Mouse (Mus musculus) splenic B cell, adult 2 months (primary cell): Measurements from ENCODE around the gene Popdc2.

ENCODE experiments used
- DNase-seq: peaks from one replicate; pipeline ENCODE4 v3.0.0-alpha.2; 2011; ENCODE audit warnings: low read depth, low spot score
- H3K27me3 ChIP-seq: 2 replicates; pipeline ENCODE4 v1.6.1; 2012; ENCODE audit warnings: mild to moderate bottlenecking, low read length, moderate library complexity, mixed read lengths; ENCODE audit not compliant: control insufficient read depth, poor library complexity, insufficient read depth, severe bottlenecking
- H3K36me3 ChIP-seq: 2 replicates; pipeline ENCODE4 v1.6.1; 2012; ENCODE audit warnings: mild to moderate bottlenecking, low read length, moderate library complexity, mixed read lengths; ENCODE audit not compliant: control insufficient read depth, poor library complexity, insufficient read depth, severe bottlenecking

Gene Popdc2

DNA sequence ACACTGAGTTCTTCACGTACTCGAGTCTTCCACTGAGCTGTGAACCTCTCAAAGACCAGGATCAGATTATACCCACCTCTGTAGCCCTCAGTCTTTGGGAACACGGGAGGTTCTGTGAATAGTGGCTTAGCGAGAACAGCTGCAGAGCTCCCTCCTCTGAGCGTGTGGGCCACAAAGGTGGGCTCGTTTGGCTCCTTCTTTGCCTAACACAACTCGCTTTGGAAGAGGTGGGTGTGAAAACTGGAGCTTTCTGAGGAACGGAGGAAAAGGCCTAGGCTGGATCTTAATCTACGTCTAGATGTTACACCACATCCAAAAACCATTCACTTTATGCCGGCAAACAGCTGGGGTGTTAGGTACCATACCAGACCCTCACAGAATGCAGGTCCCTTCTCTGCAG, 3.4 kb downstream of the Popdc2 start:
- DNase-seq = no peak
- no peaks in the 10 kb centered on the region for H3K27me3 ChIP-seq
- H3K36me3 ChIP-seq = no peaks in the 10 kb centered on the region

DNA sequence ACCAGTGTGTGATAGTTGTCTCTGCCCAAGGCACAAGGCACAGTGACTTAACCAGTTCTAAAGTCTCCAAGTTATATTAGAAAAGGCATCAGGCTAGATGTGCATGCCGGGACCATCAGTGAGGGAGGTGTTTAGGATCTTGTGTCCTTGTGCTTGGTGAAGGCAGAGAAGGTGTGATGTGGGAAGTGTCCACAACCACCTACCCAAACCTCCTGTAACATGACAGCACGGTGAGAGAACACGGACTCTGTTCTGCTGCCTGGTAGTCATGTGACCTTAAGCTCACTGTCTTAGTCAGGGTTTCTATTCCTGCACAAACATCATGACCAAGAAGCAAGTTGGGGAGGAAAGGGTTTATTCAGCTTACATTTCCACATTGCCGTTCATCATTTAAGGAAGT, 4.2 kb downstream of the Popdc2 start:
- H3K27me3 ChIP-seq = no peaks in the 10 kb centered on the region
- DNase-seq = no peak
- H3K36me3 ChIP-seq = no peaks in the 10 kb centered on the region

DNA sequence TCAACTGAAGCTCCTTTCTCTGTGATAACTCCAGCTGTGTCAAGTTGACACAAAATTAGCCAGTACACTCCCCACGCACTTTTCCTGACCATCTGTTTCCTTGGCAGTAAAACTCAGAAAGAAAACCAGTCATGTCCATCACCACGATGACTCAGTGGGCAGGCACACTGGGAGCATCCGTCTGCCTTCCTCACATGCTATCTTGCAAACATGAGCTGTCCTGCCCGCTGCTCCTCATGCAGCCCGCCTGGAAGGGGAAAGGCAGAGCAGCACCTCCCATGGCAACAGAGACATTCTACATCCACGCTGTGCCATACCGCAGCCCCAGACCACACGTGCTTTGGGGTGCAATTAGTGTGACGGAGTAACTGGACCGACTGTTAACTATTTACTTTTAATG, 6.3 kb downstream of the Popdc2 start:
- Histone ChIP-seq H3K36me3 (no peaks in the 10 kb centered on the region), H3K27me3 (no peaks in the 10 kb centered on the region)
- DNase-seq = no peak

DNA sequence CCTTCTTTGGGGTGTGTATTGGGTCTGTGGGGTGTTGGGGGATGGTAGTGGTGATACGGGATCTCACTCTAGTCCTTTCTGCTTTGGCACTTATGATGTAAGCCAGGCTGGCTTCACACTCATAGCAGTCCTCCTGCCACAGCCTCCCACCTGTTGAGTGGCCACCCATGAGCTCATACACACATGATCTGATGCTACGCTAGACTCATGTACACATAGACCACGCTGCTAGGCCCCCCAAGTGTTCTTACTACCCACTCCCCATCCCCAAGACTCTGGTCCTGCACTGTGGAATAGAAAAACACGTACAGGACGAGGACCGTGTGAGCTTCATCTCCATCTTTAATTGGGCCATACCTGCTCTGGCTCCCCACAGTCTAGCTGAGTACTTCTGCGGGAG, 7.0 kb downstream of the Popdc2 start:
- Histone ChIP-seq H3K27me3 (no peaks in the 10 kb centered on the region), H3K36me3 (no peaks in the 10 kb centered on the region)
- no peak for DNase-seq

DNA sequence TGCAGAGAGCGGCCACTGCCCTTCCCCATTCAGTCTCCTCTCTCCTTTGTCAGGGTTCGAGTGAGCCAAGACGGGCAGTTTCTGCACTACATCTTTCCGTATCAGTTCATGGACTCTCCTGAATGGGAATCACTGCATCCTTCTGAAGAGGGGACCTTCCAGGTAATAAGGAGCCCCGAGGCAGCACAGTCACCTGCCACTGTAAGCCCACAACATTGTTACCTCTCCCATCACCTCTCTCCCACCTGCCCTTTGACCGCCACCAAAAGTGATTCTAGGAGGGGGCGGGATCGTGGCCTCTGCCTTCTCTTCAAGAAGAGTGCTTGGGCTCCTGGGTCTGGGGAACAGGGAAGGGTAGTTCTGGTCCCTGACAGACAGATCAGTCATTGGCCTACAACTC, 7.4 kb downstream of the Popdc2 start:
- no peak for DNase-seq
- Histone ChIP-seq H3K27me3 (no peaks in the 10 kb centered on the region), H3K36me3 (no peaks in the 10 kb centered on the region)

DNA sequence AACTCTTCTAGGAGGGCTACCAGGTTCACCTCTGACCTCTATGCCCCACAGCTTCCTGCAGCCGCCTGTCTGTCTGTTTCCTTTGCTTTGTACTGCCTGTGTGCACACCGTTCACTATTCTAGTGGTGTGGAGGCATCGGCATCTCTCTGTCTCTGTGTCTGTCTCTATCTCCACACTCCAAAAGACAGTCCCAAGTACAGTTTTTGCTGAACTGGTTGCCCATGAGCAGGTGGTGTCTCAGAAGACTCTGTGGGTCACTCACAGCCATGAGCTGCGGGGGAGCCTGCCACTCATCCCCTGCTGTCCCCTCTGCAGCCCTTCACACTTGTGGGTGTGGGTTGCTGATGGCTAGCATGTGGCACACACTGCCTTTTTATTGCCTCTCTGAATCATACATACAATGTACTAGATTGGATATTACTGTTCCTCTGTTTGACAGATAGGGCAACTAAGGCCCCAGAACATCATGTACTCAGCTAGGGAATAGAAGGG, 8.0 kb downstream of the Popdc2 start:
- Histone ChIP-seq H3K36me3 (no peaks in the 10 kb centered on the region), H3K27me3 (no peaks in the 10 kb centered on the region)
- no peak for DNase-seq

DNA sequence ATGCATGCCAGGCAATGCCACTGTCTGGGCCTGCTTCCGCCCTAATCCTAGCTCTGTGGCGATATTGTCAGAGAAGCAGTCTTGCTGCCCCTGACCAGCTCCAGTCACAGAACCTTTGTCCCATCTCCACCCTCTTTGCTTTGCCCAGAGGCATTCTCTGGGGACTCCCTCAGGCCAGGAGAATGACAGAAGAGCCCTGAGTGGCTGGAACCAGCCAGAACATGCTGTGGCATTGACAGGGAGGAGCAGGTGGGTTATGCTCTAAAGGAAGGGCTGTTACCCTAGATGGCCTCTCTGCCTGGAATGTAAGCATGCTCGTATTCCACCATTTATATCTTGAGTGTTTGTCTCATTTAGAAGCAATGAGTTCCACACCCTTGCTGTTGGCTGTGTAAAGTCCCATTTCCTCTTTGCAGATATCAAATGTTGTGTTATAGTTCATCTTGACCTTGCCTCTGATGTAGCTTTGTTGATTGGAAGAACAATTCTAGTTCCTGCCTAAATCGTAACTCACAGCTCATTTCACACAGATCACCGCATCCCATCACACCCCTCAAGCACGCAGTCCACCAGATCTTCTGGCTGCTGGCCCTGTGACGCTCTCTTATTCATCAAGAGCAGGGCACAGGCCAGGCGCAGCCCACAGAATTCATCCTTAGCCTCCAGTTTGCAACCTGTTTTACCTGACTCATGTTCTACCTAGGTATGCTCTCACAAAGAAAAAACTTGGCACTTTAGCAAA, 8.8 kb downstream of the Popdc2 start:
- Histone ChIP-seq H3K27me3 (no peaks in the 10 kb centered on the region), H3K36me3 (no peaks in the 10 kb centered on the region)
- no peak for DNase-seq

DNA sequence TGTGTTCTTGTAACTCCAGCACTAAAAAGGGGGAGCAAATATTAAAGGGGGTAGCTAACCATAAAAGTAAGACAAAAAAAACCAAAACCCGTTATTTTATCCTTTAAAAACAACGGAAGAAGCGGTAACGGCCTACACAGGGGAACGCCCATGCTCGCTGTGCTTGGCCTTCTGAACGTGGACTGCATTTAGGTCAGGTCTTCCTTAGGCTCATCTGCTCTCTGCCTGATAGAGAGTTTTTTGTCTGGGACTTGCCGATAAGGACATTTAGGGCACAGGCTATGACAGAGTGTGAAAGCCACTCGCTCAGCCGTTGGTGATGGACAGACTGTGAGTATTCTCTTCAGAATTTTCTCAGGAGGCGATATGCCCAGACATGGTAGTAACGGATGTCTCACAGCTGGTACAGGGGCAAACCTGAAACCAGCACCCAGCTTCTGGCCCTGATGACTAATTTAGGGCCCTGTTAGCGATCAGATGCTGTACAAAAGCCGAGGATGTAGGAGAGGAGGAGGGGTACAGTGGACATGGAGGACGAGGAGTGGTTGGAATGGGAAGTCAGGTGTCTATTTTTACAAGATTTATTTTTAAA, 9.8 kb downstream of the Popdc2 start:
- DNase-seq = no peak
- no peaks in the 10 kb centered on the region for H3K36me3 ChIP-seq
- H3K27me3 ChIP-seq = no peaks in the 10 kb centered on the region

DNA sequence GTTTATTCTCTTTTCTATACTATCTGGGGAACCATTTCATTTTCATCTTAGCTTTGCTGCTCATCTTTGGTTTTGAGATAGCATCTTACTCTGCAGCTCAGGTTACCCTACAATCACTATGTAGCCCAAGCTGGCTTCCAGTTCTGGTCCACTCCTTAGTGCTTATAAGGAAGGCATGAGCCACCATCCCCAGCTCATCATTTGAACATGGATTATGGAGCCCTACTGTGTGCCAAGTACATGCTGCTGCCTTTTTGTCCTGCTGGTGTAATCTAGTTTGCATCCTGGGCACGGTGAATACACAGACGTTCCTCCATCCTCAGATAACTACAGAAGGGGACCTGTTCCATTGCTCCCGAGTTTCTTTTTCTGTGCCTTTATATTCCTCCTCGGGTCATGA, 10.9 kb downstream of the Popdc2 start:
- no peaks in the 10 kb centered on the region for H3K36me3 ChIP-seq
- DNase-seq = no peak
- no peaks in the 10 kb centered on the region for H3K27me3 ChIP-seq

DNA sequence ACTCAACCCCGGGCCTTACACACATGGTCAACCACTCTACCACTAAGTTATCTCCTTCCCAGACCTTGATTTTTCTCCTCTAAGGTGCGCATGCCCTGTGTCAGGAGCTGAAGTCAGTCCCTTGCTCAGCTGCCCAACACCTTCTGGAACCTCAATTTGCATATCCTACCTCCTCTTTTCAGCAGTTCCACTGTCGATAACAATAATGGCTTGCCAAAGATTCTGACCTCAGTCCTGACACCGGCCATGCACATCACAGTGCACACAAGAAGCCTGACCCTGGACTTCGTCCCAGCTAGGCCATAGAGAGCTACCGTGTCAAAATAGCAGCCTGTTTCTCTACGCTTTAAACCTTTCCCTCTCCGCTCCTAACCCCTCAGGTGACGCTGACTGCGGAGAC, 11.4 kb downstream of the Popdc2 start:
- no peak for DNase-seq
- no peaks in the 10 kb centered on the region for H3K27me3 ChIP-seq

DNA sequence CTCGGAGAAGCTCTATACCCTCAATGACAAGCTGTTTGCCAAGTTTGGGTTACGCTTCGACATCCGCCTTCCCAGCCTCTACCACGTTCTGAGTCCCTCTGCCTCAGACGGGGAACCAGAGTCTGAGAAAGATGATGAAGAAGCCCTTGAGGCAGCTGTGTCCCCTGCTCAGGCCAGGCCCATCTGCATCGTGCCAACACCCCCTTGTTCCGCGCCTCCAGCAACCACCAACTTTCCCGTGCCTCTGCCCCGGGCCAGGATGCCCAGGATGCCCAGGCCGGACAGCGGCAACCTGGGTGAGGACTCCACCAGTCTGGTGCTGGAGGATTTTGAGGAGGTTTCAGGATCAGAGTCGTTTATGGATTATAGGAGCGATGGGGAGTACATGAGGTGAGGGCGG, 11.9 kb downstream of the Popdc2 start:
- no peaks in the 10 kb centered on the region for H3K36me3 ChIP-seq
- H3K27me3 ChIP-seq = no peaks in the 10 kb centered on the region
- DNase-seq = no peak

More for the DNA sequence above, 11.4 kb downstream of the Popdc2 start:
- no peaks in the 10 kb centered on the region for H3K36me3 ChIP-seq

DNA sequence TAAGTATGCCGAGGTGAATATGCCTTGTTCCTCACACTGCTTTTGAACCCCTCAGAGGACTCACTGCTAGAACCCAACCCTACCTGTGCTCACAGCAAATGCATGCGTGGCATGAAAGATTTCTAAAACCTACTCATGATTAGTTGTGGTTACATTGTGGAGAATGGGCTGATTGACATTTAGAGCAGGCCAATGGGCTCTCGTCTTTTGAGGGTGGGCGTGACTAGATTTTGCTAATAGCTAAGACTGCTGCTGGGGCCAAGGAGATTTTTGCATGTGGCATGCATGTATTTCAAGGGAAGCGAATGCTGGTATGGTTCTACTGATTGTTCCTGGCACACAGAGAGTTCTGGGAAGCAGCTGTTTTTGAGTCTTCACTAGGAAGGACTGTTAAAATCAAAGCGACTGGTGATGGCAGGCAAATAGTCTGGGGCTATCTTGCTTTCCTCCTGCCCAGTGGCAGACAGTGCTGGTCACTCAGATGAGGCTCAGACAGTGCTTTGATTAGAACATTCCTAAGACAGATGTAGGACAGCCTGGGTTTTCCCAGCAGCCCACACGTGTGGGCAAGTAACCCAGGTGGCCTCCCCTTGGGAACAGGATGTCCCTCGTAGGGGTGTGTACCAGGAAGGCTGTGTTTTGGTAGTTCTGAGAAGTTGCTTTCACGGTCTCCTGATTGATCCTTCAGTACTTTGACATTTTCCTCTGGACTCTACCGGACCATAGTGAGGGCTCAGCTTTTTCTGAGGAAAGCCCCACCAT, 12.6 kb downstream of the Popdc2 start:
- no peaks in the 10 kb centered on the region for H3K36me3 ChIP-seq
- H3K27me3 ChIP-seq = no peaks in the 10 kb centered on the region
- DNase-seq = peak; percentile 36

DNA sequence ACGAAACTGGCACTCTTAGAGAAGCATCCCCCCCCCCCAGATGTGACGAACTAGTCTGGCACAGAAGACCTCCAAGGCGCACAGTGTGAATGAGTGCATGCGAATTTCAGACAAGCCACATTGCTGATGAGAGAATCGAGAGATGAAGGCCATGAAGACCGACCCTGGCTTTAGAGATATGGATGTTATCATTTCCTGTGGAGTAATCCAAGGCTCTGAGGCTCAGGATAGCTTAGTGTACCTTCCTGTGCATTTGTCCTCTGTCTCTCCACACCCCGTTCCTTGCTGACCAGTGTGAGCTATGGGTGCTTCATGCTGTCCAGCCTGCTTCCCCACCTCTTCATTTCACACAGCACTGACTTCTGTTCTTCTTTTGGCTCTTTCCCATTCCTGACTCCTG, 13.2 kb downstream of the Popdc2 start:
- no peak for DNase-seq
- Histone ChIP-seq H3K27me3 (no peaks in the 10 kb centered on the region), H3K36me3 (no peaks in the 10 kb centered on the region)

DNA sequence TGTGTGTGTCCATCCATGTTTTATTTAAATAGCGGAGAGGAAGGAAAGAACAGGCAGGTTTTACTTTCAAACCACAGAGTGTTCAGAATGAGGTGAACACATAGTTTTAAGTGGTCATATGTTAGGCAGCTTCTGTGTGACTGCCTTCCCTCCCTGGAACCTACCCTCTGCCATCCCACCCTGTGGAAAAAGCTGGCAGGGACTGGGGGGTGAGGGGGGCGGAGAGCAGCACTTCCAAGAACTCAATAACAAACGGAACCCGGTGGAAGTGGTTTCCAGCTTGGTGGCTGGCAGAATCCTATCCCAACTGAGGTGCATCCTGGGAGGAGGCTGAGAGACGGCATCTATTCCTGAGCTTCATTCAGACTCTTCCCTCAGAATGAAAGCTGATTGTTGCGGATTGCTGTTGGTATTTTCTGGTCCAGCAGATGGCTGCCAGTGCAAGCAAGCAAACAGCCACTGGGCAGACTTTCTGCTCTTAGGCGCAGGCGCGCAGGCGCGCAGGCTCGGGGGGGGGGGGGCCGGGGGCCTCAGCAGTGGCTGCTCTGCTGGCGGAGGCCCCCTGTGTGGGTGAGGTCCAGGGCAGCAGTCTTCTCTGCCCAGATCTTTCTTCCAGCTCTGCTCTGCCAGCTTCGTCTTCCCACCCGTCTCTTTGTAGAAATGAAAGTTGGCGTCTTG, 14.3 kb downstream of the Popdc2 start:
- no peaks in the 10 kb centered on the region for H3K27me3 ChIP-seq
- H3K36me3 ChIP-seq = no peaks in the 10 kb centered on the region
- peak; percentile 66 for DNase-seq

DNA sequence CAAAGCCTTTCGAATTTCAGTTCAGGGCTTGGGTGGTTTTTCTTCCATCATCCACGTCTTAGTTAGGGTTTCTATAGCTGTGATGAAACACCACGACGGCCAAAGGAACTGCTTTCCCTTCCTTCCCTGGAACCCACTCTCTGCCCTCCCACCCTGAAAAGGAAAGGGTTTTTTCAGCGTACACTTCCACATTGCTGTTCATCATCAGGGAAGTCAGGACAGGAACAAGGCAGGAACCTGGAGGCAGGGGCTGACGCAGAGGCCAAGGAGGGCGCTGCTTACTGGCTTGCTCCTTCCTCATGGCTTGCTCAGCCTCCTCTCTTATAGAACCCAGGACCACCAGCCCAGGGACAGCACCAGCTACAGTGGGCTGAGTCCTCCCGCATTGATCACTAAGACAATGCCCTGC, 14.8 kb downstream of the Popdc2 start:
- DNase-seq = no peak
- no peaks in the 10 kb centered on the region for H3K36me3 ChIP-seq
- no peaks in the 10 kb centered on the region for H3K27me3 ChIP-seq
